Mouse (Mus musculus) cerebellum, adult 2 months (tissue): ENCODE results near the gene Gmppb.

Experiments used
- CTCF ChIP-seq: fragments of 200-500 bp; IDR thresholded peaks from 2 replicates; pipeline ENCODE4 v1.5.1; 2011; ENCODE audit warnings: low read depth, mild to moderate bottlenecking, control low read depth, low read length, moderate library complexity, borderline replicate concordance; ENCODE audit not compliant: insufficient read depth
- POLR2A ChIP-seq: fragments of 200-500 bp; IDR thresholded peaks from 2 replicates; pipeline ENCODE4 v1.6.1; 2011; ENCODE audit warnings: low read length, control low read depth, borderline replicate concordance; ENCODE audit not compliant: insufficient read depth

GRCm38 (mm10) chr9:108051931-108052220 lies 2.8 kb downstream of the Gmppb start:
- TF ChIP-seq CTCF (no peak), POLR2A (no peak)
